Mouse (Mus musculus) heart, postnatal 0 days (tissue): ENCODE results near the gene Il11ra1.

ENCODE experiments used
- CTCF ChIP-seq: IDR thresholded peaks from 2 replicates; pipeline ENCODE4 v1.5.1; 2016; ENCODE audit warnings: antibody characterized with exemption, control low read depth, low read depth
- EP300 ChIP-seq: IDR thresholded peaks from 2 replicates; pipeline ENCODE4 v1.6.1; 2016; ENCODE audit warnings: antibody characterized with exemption, low read depth

DNA sequence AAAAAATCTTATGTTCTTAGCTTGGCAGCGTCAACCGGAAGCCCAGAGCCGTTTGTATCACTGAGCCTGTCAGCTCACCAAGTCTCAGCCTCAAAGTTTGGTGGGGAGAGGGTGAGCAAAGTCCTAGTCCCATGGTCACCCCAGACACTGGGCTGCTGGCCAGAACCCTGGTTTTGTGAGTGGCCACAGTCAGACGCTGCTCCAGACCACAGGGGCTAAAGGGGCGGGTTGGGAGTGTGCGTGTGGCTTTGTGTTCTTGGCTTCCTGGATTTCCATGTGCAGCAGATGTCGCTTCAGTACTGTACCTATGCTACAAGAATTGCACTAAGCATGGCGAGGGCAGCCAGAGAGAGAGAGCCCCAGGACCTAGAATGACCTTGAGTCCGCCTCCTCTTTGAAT is 59.4 kb downstream of the Il11ra1 start:
- TF ChIP-seq EP300, result no peak
- 0 out of 2 replicates have a peak, but pooled peaks have one; percentile 1 for TF ChIP-seq CTCF
